Mouse (Mus musculus): ENCODE measurements at regions not wholly inside any gene's neighbourhood (a gene's known extent, or its start where the extent isn't known, plus 50 kb on each side); places are given as distances from the start of the nearest gene placed in this dataset.

GRCm38 (mm10) chr12:59663161-59663560 lies 443.6 kb upstream of the Fbxo33 start:
- H3K36me3 ChIP-seq (ENCODE audit: control insufficient read depth, insufficient read depth) = no peaks in the 10 kb centered on the region
- H3K4me2 ChIP-seq (ENCODE audit: low read depth) = no peak overlapping the region
- H3K4me3 ChIP-seq = no peak overlapping the region
- H3K27me3 ChIP-seq (ENCODE audit: control insufficient read depth, insufficient read depth, insufficient read length) = no peaks in the 10 kb centered on the region
- H3ac ChIP-seq (ENCODE audit: control insufficient read depth, insufficient read length) = no peak overlapping the region
- TF ChIP-seq E2F4 (IDR thresholded peaks at IDR 0.05; ENCODE audit: insufficient read depth) (no peak), TCF3 (IDR thresholded peaks at IDR 0.05; ENCODE audit: insufficient read length, low read depth) (no peak), MYOG (IDR thresholded peaks at IDR 0.05; ENCODE audit: control insufficient read depth in 1 of 3, insufficient read depth in 1 of 3, insufficient read length in 2 of 3, low read depth in 2 of 3) (no peak), SRF (IDR thresholded peaks at IDR 0.05; ENCODE audit: control insufficient read depth, insufficient read length, low read depth) (no peak), POLR2A (IDR thresholded peaks at IDR 0.05; ENCODE audit: insufficient read length, low read depth) (no peak), USF1 (IDR thresholded peaks at IDR 0.05; ENCODE audit: low read depth) (no peak), MYOD1 (IDR thresholded peaks at IDR 0.05; ENCODE audit: control insufficient read depth in 1 of 3, insufficient read length in 2 of 3, low read depth in 2 of 3) (no peak), TCF12 (IDR thresholded peaks at IDR 0.05; ENCODE audit: insufficient read depth, poor library complexity, severe bottlenecking) (no peak)
- no peaks in the 10 kb centered on the region for H3K79me2 ChIP-seq (ENCODE audit: control insufficient read depth, insufficient read depth)

GRCm38 (mm10) chr12:59630678-59631077 lies 411.2 kb upstream of the Fbxo33 start:
- Histone ChIP-seq H3K36me3 (ENCODE audit: control insufficient read depth, insufficient read depth) (no peaks in the 10 kb centered on the region), H3K4me3 (no peak overlapping the region), H3K79me2 (ENCODE audit: control insufficient read depth, insufficient read depth) (no peaks in the 10 kb centered on the region), H3K27me3 (ENCODE audit: control insufficient read depth, insufficient read depth, insufficient read length) (no peaks in the 10 kb centered on the region), H3ac (ENCODE audit: control insufficient read depth, insufficient read length) (no peak overlapping the region), H3K4me2 (ENCODE audit: low read depth) (no peak overlapping the region)
- TF ChIP-seq TCF12 (IDR thresholded peaks at IDR 0.05; ENCODE audit: insufficient read depth, poor library complexity, severe bottlenecking) (no peak), MYOG (IDR thresholded peaks at IDR 0.05; ENCODE audit: control insufficient read depth in 1 of 3, insufficient read depth in 1 of 3, insufficient read length in 2 of 3, low read depth in 2 of 3) (no peak), REST (IDR thresholded peaks at IDR 0.05; ENCODE audit: insufficient read depth, insufficient read length) (no peak), USF1 (IDR thresholded peaks at IDR 0.05; ENCODE audit: low read depth) (no peak), MAX (IDR thresholded peaks at IDR 0.05; ENCODE audit: low read depth) (no peak), POLR2A (IDR thresholded peaks at IDR 0.05; ENCODE audit: insufficient read length, low read depth) (no peak), CEBPB (IDR thresholded peaks at IDR 0.05; ENCODE audit: insufficient read depth, poor library complexity, severe bottlenecking) (no peak), SRF (IDR thresholded peaks at IDR 0.05; ENCODE audit: control insufficient read depth, insufficient read length, low read depth) (no peak), MYOD1 (IDR thresholded peaks at IDR 0.05; ENCODE audit: control insufficient read depth in 1 of 3, insufficient read length in 2 of 3, low read depth in 2 of 3) (no peak), POLR2AphosphoS2 (IDR thresholded peaks at IDR 0.05; ENCODE audit: insufficient read length, low read depth) (no peak), E2F4 (IDR thresholded peaks at IDR 0.05; ENCODE audit: insufficient read depth) (no peak)

GRCm38 (mm10) chr12:59623147-59623546 lies 403.6 kb upstream of the Fbxo33 start:
- Histone ChIP-seq H3K36me3 (ENCODE audit: control insufficient read depth, insufficient read depth) (no peaks in the 10 kb centered on the region), H3K4me2 (ENCODE audit: low read depth) (no peak overlapping the region), H3K4me3 (no peak overlapping the region), H3K79me2 (ENCODE audit: control insufficient read depth, insufficient read depth) (no peaks in the 10 kb centered on the region), H3ac (ENCODE audit: control insufficient read depth, insufficient read length) (no peak overlapping the region), H3K27me3 (ENCODE audit: control insufficient read depth, insufficient read depth, insufficient read length) (no peaks in the 10 kb centered on the region)
- no peak for TF ChIP-seq E2F4 (IDR thresholded peaks at IDR 0.05; ENCODE audit: insufficient read depth)

- no peak overlapping the region for H3K4me2 ChIP-seq (ENCODE audit: low read depth)
- no peaks in the 10 kb centered on the region for H3K36me3 ChIP-seq (ENCODE audit: control insufficient read depth, insufficient read depth)
- TF ChIP-seq MAX (IDR thresholded peaks at IDR 0.05; ENCODE audit: low read depth) (no peak), USF1 (IDR thresholded peaks at IDR 0.05; ENCODE audit: low read depth) (no peak)
- no peaks in the 10 kb centered on the region for H3K27me3 ChIP-seq (ENCODE audit: control insufficient read depth, insufficient read depth, insufficient read length)
- no peaks in the 10 kb centered on the region for H3K79me2 ChIP-seq (ENCODE audit: control insufficient read depth, insufficient read depth)
- no peak overlapping the region for H3K4me3 ChIP-seq
- no peak overlapping the region for H3ac ChIP-seq (ENCODE audit: control insufficient read depth, insufficient read length)
Measured at GRCm38 (mm10) chr12:59621132-59621531, 401.6 kb upstream of the Fbxo33 start.

- TF ChIP-seq USF1 (IDR thresholded peaks at IDR 0.05; ENCODE audit: low read depth) (no peak), REST (IDR thresholded peaks at IDR 0.05; ENCODE audit: insufficient read depth, insufficient read length) (no peak), SRF (IDR thresholded peaks at IDR 0.05; ENCODE audit: control insufficient read depth, insufficient read length, low read depth) (no peak), E2F4 (IDR thresholded peaks at IDR 0.05; ENCODE audit: insufficient read depth) (no peak), MAX (IDR thresholded peaks at IDR 0.05; ENCODE audit: low read depth) (no peak), POLR2A (IDR thresholded peaks at IDR 0.05; ENCODE audit: insufficient read length, low read depth) (no peak), TCF3 (IDR thresholded peaks at IDR 0.05; ENCODE audit: insufficient read length, low read depth) (no peak), CEBPB (IDR thresholded peaks at IDR 0.05; ENCODE audit: insufficient read depth, poor library complexity, severe bottlenecking) (no peak), POLR2AphosphoS2 (IDR thresholded peaks at IDR 0.05; ENCODE audit: insufficient read length, low read depth) (no peak), TCF12 (IDR thresholded peaks at IDR 0.05; ENCODE audit: insufficient read depth, poor library complexity, severe bottlenecking) (no peak), MYOD1 (IDR thresholded peaks at IDR 0.05; ENCODE audit: control insufficient read depth in 1 of 3, insufficient read length in 2 of 3, low read depth in 2 of 3) (no peak), MYOG (IDR thresholded peaks at IDR 0.05; ENCODE audit: control insufficient read depth in 1 of 3, insufficient read depth in 1 of 3, insufficient read length in 2 of 3, low read depth in 2 of 3) (no peak)
- no peaks in the 10 kb centered on the region for H3K36me3 ChIP-seq (ENCODE audit: control insufficient read depth, insufficient read depth)
- H3K27me3 ChIP-seq (ENCODE audit: control insufficient read depth, insufficient read depth, insufficient read length) = no peaks in the 10 kb centered on the region
- no peaks in the 10 kb centered on the region for H3K79me2 ChIP-seq (ENCODE audit: control insufficient read depth, insufficient read depth)
- H3ac ChIP-seq (ENCODE audit: control insufficient read depth, insufficient read length) = no peak overlapping the region
- H3K4me2 ChIP-seq (ENCODE audit: low read depth) = no peak overlapping the region
- no peak overlapping the region for H3K4me3 ChIP-seq
Measured at GRCm38 (mm10) chr12:59620340-59620739, 400.8 kb upstream of the Fbxo33 start.

Measured in myocyte (in vitro differentiated cells).